Mouse (Mus musculus) megakaryocyte, embryonic 14.5 days (primary cell): ENCODE measurements around the gene Cdpf1.

Source experiments
- FLI1 ChIP-seq: IDR thresholded peaks from 2 replicates; pipeline ENCODE4 v1.6.1; 2012; ENCODE audit warnings: low read length, inconsistent platforms, mixed read lengths
- GATA1 ChIP-seq: IDR thresholded peaks from 3 replicates; pipeline ENCODE4 v1.6.1; 2012; ENCODE audit warnings: mixed read lengths, low read length, inconsistent platforms, borderline replicate concordance

DNA sequence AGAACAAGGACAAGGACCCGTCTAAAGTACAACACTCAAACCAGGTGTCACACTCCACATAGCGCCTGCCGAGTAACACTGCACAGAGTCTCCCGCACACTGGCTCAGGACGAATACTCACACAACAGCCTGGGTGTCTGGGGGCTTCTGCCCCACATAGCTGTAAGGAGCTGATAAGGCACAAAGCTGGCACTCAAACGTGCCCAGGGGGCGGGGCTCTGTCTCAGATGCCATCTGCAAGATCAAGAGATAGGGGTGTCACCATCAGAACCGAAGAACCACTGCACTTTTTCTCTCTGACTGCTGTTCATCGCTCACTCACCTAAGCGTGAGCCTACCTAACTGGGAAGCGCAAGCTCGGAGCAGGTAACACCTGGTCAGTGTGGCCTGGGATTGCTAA lies 2.4 kb downstream of the Cdpf1 start:
- no peak for TF ChIP-seq GATA1
- no peak for TF ChIP-seq FLI1
